Mouse (Mus musculus) layer of hippocampus, adult 11-12 months (tissue): ENCODE measurements around the gene Pde4c.
A peak's percentile ranks its signal among the peaks of the same experiment; 100 is the strongest.

ENCODE experiments used
- DNase-seq: peaks from one replicate; pipeline ENCODE4 v3.0.0; 2022; ENCODE audit warnings: low spot score

Gene Pde4c

GRCm38 (mm10) chr8:70697366-70698250 lies 25.9 kb upstream of the Pde4c start:
- DNase-seq = no peak

DNA sequence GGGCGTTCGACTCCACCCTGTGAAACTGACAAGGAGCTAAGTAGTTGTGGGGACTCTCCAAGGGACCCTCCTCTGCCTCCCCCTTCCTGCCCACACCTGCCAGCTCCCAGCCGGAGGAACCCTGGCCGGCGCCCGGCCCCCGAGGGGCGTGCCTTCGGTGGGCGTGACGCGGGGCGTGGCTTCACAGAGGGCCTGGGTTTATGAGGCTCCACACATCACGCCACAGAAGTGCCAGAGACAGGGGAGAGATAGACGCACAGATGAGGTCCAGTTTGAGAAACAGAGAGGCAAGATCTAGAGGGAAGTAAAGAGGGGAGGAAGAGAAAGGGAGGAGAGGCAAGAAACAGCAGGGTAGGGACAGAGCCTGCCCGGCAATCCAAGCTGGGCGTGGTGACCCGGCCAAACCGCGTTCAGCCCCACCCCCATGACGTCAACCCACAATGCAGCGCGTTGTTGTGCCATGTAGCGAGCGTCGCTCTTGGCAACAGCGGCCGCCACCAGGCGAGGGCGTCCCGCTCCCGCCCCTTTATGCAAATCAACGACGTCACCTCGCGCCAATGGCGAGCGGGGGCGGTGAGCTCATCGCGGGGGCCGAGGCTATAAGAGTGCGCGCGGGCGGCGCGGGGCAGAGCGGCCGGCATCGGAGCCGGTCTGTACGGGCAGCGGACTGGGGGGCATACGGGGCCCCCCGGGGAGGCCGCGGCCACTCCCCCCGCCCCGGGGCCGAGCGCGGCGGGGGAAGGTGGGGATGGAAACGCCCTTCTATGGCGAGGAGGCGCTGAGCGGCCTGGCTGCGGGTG lies 25.0 kb upstream of the Pde4c start, which contains the start of gene Jund:
Gene Jund (plus strand): TSS at position 640 of the 800 bp plus-strand sequence.
- peak; percentile 99 for DNase-seq

GRCm38 (mm10) chr8:70699116-70699833 lies 24.2 kb upstream of the Pde4c start:
- DNase-seq = peak; percentile 63

- DNase-seq = peak; percentile 82
Measured at GRCm38 (mm10) chr8:70699834-70700554, 23.5 kb upstream of the Pde4c start.

DNA sequence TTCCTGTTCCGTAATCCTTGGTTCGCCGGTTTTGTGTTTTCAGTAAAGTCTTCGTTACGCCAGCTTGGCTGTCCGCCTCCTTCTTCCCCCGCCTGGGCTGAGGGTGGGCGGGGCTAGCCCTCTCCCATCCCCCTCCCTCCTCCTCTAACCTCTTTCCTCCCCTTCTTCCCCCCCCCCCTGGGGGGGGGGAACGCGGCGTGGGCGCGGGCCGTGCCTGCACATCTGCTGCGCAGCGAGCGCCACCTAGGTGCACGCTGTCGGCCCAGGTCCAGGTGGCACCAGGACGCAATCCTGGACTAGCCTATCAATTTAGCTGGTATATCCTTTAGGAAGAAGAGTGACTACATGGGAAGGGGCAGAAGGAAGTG lies 23.0 kb upstream of the Pde4c start:
- DNase-seq = peak; percentile 89

DNA sequence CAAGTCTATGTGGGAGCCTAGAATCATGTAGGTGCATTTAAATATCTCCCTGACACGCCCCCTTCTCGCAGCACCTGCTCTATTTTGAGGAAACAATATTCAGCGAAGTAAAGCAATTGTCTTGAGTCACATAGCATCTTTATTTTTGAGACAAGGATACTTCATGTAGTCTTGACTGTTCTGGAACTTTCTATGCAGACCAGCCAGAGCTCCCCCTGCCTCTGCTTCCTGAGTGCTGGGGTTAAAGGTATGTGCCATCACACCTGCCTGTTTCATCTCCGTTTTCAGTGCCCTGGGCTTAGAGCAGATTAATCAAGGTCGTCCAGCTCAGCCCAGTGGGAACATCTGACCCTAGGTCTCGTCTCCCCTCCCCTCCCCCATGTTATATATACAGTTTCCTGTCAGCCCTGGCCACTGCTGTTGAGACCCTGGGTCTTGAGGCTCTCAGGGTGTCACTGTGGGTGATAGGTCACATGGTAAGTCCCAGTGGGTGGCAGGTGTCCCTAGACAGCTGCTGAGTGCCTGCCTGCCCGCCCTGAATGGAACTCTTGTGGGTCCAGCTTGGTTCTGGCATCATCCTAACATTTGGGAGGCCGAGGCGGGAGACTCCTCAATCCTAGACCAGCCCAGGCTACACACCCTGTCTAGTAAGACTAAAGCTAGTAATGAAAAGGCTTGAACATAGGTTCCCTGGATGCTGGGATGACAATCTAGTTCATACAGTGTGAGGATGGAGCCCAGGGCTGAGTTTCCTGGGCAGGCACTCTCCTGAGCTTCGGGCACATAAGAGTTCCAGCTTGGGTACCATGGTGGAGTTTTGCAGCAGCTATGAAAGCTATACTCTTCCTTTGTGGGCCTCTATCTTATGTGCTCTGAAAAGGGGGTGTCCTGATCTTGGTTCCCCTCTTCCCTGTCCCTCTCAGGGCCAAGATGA lies 22.2 kb upstream of the Pde4c start:
- DNase-seq = no peak

GRCm38 (mm10) chr8:70701982-70702841 lies 21.3 kb upstream of the Pde4c start:
- DNase-seq = no peak

- DNase-seq = peak; percentile 70
Measured at GRCm38 (mm10) chr8:70702842-70703182, 20.7 kb upstream of the Pde4c start.

DNA sequence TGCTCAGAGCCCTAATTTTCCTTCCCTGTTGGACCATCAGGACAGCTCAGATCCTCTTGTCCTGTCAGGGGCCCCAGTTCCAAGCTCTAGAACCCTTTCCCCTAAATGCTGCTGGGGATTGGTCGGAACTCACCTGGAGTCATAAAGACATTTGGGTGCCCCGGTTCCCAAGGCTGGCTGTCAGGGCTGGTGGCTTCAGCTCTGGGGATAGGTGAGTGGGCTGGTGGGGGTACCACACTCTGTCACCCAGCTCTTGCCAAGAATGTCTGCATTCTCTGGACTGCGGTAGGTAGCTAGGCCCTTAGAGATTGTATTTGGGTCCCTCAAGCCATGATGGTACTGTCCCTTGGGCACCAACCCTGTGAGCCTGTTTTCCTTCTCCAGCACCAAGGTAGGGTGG lies 20.2 kb upstream of the Pde4c start, which contains the start of gene Iqcn:
Gene Iqcn (plus strand): TSS at position 171 of the 400 bp plus-strand sequence.
- no peak for DNase-seq

- no peak for DNase-seq
Measured at GRCm38 (mm10) chr8:70708281-70708680, 15.2 kb upstream of the Pde4c start.

DNA sequence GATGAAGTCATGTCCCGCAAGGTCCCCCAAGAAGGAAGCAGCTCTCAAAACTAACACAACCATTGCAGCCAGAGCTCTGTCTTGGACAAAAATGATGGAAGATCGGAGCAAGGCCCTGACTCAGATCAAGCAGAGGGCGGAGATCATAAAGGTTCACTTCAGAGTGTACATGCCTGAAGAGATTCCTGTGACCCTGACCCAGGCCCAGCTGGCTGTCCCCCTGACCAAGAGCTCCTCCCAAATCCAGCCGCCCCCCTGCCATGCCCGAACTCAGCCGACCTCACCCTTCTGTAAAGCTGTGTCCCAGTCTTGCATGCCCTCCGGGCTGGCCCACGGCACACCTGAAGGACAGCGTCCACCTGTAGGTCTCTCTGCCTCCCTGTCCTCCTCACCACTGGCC lies 13.7 kb upstream of the Pde4c start:
- DNase-seq = no peak

- no peak for DNase-seq
Measured at GRCm38 (mm10) chr8:70710296-70710695, 13.2 kb upstream of the Pde4c start.

- DNase-seq = no peak
Measured at GRCm38 (mm10) chr8:70711041-70711440, 12.5 kb upstream of the Pde4c start.

DNA sequence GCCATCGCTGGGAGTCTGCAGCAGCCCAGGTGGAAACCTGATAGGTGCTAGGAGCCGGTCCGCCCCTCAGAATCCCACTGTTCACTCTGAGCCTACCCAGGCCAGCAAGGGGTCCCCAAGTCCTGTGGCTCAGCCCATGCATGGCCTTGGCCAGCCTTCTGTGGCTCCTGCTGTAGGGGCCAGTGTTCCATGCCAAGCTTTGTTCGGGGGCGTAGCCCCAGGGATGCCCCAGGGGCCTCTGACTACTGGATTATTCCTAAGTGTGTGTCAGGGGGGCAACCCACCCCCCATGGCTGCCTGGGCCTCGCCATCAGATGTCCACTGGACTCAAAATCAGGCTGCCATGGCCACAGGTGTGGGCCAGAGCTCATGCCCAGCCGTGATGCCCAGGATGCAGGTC lies 9.5 kb upstream of the Pde4c start:
- no peak for DNase-seq

GRCm38 (mm10) chr8:70715086-70715485 lies 8.4 kb upstream of the Pde4c start:
- DNase-seq = no peak

GRCm38 (mm10) chr8:70716521-70717400 lies 6.8 kb upstream of the Pde4c start:
- DNase-seq = no peak

DNA sequence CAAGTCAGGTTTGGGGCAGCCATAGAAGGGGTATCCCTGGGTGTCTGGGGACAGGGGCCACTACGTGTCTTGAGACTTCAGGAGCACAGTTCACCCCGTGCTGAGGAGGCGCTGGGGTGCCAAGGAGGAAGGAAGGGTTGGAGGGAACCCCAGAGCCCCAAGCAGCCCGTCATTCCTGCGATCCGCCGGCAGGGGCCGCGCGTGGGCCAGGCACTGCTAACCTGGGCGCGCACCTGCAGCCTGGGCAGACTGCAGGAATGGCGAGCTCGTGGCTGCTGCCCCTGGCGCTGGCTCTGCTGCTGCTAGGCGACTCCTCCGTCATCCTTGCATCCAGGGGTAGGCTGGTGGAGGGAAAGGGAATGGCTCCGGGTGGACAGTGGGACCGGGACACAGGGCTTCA lies 5.2 kb upstream of the Pde4c start, which contains the start of gene Gm3336:
Gene Gm3336 (plus strand): TSS at position 247 of the 400 bp plus-strand sequence.
- peak; percentile 66 for DNase-seq

GRCm38 (mm10) chr8:70719796-70720270 lies 3.7 kb upstream of the Pde4c start:
- no peak for DNase-seq
